Mouse (Mus musculus) MEL (cell line): ENCODE results near the gene Zbtb7b. TPM values are rescaled to one million over a fixed set of nuclear protein-coding genes. Genes with fewer than 3 reads are reported as not detected.

ENCODE experiments used
- DNase-seq: peaks from one replicate; pipeline ENCODE4 v3.0.0; 2011; ENCODE audit warnings: low read depth, low spot score
- H3K27ac ChIP-seq: 2 replicates; pipeline ENCODE4 v1.5.1; 2012; ENCODE audit warnings: low read depth, mild to moderate bottlenecking, control low read depth, low read length, moderate library complexity; ENCODE audit not compliant: control insufficient read depth
- H3K27me3 ChIP-seq, 2 experiments: fragments of 150-350 bp in 1 of 2; sonication (generic) in 1 of 2; 2 replicates each; pipeline ENCODE4 v1.6.1; 2012; ENCODE audit warnings: low read length in 2 of 2, mild to moderate bottlenecking in 2 of 2, improper control_type of control experiment in 1 of 2, moderate library complexity in 1 of 2; ENCODE audit not compliant: insufficient read depth in 2 of 2, control insufficient read depth in 1 of 2
- H3K36me3 ChIP-seq, 2 experiments: 2 replicates each; pipeline ENCODE4 v1.6.1; 2012 to 2014; ENCODE audit warnings: low read length in 2 of 2, improper control_type of control experiment in 1 of 2, inconsistent platforms in 1 of 2, mild to moderate bottlenecking in 1 of 2; ENCODE audit not compliant: insufficient read depth in 2 of 2, control insufficient read depth in 1 of 2
- H3K4me1 ChIP-seq, 2 experiments: fragments of 150-350 bp in 1 of 2; sonication (generic) in 1 of 2; 2 replicates each; pipeline ENCODE4 v1.6.1; 2012; ENCODE audit warnings: low read length in 2 of 2, improper control_type of control experiment in 1 of 2, mild to moderate bottlenecking in 1 of 2; ENCODE audit not compliant: insufficient read depth in 2 of 2, control insufficient read depth in 1 of 2
- H3K4me3 ChIP-seq, 2 experiments: fragments of 150-350 bp in 1 of 2; sonication (generic) in 1 of 2; 2 replicates each; pipeline ENCODE4 v1.5.1; 2012; ENCODE audit warnings: low read depth in 2 of 2, low read length in 2 of 2, mild to moderate bottlenecking in 2 of 2, moderate library complexity in 2 of 2, control low read depth in 1 of 2, improper control_type of control experiment in 1 of 2; ENCODE audit not compliant: control insufficient read depth in 1 of 2, insufficient read depth in 1 of 2
- H3K79me2 ChIP-seq: 2 replicates; pipeline ENCODE4 v1.6.1; 2012; ENCODE audit warnings: mild to moderate bottlenecking, low read length, moderate library complexity; ENCODE audit not compliant: control insufficient read depth, poor library complexity, insufficient read depth
- H3K9ac ChIP-seq: 2 replicates; pipeline ENCODE4 v1.6.1; 2012; ENCODE audit warnings: low read depth, mild to moderate bottlenecking, control low read depth, low read length, moderate library complexity; ENCODE audit not compliant: control insufficient read depth, poor library complexity, severe bottlenecking
- H3K9me3 ChIP-seq: fragments of 150-350 bp; sonication (generic); replicated peaks from 2 replicates; pipeline ENCODE4 v1.6.1; 2012; ENCODE audit warnings: mild to moderate bottlenecking, low read length, improper control_type of control experiment, moderate library complexity; ENCODE audit not compliant: insufficient read depth
- BHLHE40 ChIP-seq: IDR thresholded peaks from 2 replicates; pipeline ENCODE4 v1.6.1; 2012; ENCODE audit warnings: low read depth, mild to moderate bottlenecking, inconsistent platforms, low read length, improper control_type of control experiment, borderline replicate concordance
- CHD2 ChIP-seq: IDR thresholded peaks from 2 replicates; pipeline ENCODE4 v1.6.1; 2011; ENCODE audit warnings: low read length, improper control_type of control experiment
- CTCF ChIP-seq, 3 experiments: IDR thresholded peaks in 2 of 3; conservative IDR thresholded peaks in 1 of 3; 2 replicates each; pipeline ENCODE4 v1.5.1; 2011 to 2012; ENCODE audit warnings: low read length in 3 of 3, low read depth in 2 of 3, mild to moderate bottlenecking in 2 of 3, improper control_type of control experiment in 1 of 3, inconsistent platforms in 1 of 3, mixed read lengths in 1 of 3, moderate library complexity in 1 of 3; ENCODE audit not compliant: control insufficient read depth in 1 of 3, insufficient read depth in 1 of 3, poor library complexity in 1 of 3, severe bottlenecking in 1 of 3
- E2F4 ChIP-seq: IDR thresholded peaks from 2 replicates; pipeline ENCODE4 v1.6.1; 2011; ENCODE audit warnings: low read depth, low read length, improper control_type of control experiment, borderline replicate concordance
- ELF1 ChIP-seq: IDR thresholded peaks from 2 replicates; pipeline ENCODE4 v1.6.1; 2014; ENCODE audit warnings: low read depth, mild to moderate bottlenecking, inconsistent platforms, low read length, improper control_type of control experiment, moderate library complexity
- ETS1 ChIP-seq: IDR thresholded peaks from 2 replicates; pipeline ENCODE4 v1.6.1; 2012; ENCODE audit warnings: low read depth, mild to moderate bottlenecking, inconsistent platforms, low read length, improper control_type of control experiment, moderate library complexity
- GABPA ChIP-seq: IDR thresholded peaks from 2 replicates; pipeline ENCODE4 v1.6.1; 2012; ENCODE audit warnings: low read depth, mild to moderate bottlenecking, inconsistent platforms, low read length, improper control_type of control experiment, moderate library complexity
- GATA1 ChIP-seq: IDR thresholded peaks from 2 replicates; pipeline ENCODE4 v1.6.1; 2011; ENCODE audit warnings: low read depth, low read length, improper control_type of control experiment
- JUND ChIP-seq: IDR thresholded peaks from 2 replicates; pipeline ENCODE4 v1.6.1; 2011; ENCODE audit warnings: low read depth, mild to moderate bottlenecking, improper control_type of control experiment, low read length
- KAT2A ChIP-seq: conservative IDR thresholded peaks from 2 replicates; pipeline ENCODE4 v1.6.1; 2012; ENCODE audit warnings: low read depth, low read length, improper control_type of control experiment, inconsistent platforms
- MAFK ChIP-seq: IDR thresholded peaks from 2 replicates; pipeline ENCODE4 v1.6.1; 2011; ENCODE audit warnings: low read depth, mild to moderate bottlenecking, low read length, improper control_type of control experiment, borderline replicate concordance
- MAX ChIP-seq: IDR thresholded peaks from 2 replicates; pipeline ENCODE4 v1.6.1; 2011; ENCODE audit warnings: low read length, improper control_type of control experiment
- MAZ ChIP-seq: IDR thresholded peaks from 2 replicates; pipeline ENCODE4 v1.6.1; 2012; ENCODE audit warnings: low read depth, mild to moderate bottlenecking, inconsistent platforms, low read length, improper control_type of control experiment
- MEF2A ChIP-seq: IDR thresholded peaks from 2 replicates; pipeline ENCODE4 v1.6.1; 2014; ENCODE audit warnings: low read depth, mild to moderate bottlenecking, inconsistent platforms, low read length, improper control_type of control experiment; ENCODE audit not compliant: poor library complexity, insufficient replicate concordance, severe bottlenecking; ENCODE audit errors: extremely low read depth
- MXI1 ChIP-seq: IDR thresholded peaks from 2 replicates; pipeline ENCODE4 v1.6.1; 2011; ENCODE audit warnings: mild to moderate bottlenecking, low read depth, low read length, improper control_type of control experiment
- MYB ChIP-seq: IDR thresholded peaks from 2 replicates; pipeline ENCODE4 v1.6.1; 2011; ENCODE audit warnings: mild to moderate bottlenecking, low read depth, low read length, improper control_type of control experiment
- MYC ChIP-seq: IDR thresholded peaks from 2 replicates; pipeline ENCODE4 v1.6.1; 2011; ENCODE audit warnings: low read depth, mild to moderate bottlenecking, low read length, improper control_type of control experiment, moderate library complexity
- NRF1 ChIP-seq: IDR thresholded peaks from 2 replicates; pipeline ENCODE4 v1.6.1; 2014; ENCODE audit warnings: low read depth, mild to moderate bottlenecking, inconsistent platforms, low read length, improper control_type of control experiment, moderate library complexity; ENCODE audit not compliant: poor library complexity, insufficient read depth, severe bottlenecking
- POLR2AphosphoS5 ChIP-seq: IDR thresholded peaks from 2 replicates; pipeline ENCODE4 v1.6.1; 2012; ENCODE audit warnings: low read depth, borderline replicate concordance, mild to moderate bottlenecking, inconsistent platforms, low read length, moderate library complexity, mixed read lengths
- RCOR1 ChIP-seq: IDR thresholded peaks from 2 replicates; pipeline ENCODE4 v1.6.1; 2012; ENCODE audit warnings: low read depth, mild to moderate bottlenecking, inconsistent platforms, low read length, improper control_type of control experiment
- SMC3 ChIP-seq: IDR thresholded peaks from 2 replicates; pipeline ENCODE4 v1.6.1; 2011; ENCODE audit warnings: low read depth, low read length, improper control_type of control experiment
- TAL1 ChIP-seq: IDR thresholded peaks from 2 replicates; pipeline ENCODE4 v1.6.1; 2012; ENCODE audit warnings: mild to moderate bottlenecking, inconsistent platforms, low read length, moderate library complexity, mixed read lengths
- TBP ChIP-seq: IDR thresholded peaks from 2 replicates; pipeline ENCODE4 v1.8.0; 2011; ENCODE audit warnings: low read depth, low read length, improper control_type of control experiment
- TCF12 ChIP-seq: IDR thresholded peaks from 2 replicates; pipeline ENCODE4 v1.6.1; 2014; ENCODE audit warnings: low read depth, mild to moderate bottlenecking, inconsistent platforms, low read length, improper control_type of control experiment, moderate library complexity
- USF2 ChIP-seq, 2 experiments: IDR thresholded peaks; 2 replicates each; pipeline ENCODE4 v1.6.1; 2011 to 2012; ENCODE audit warnings: improper control_type of control experiment in 2 of 2, low read length in 2 of 2, borderline replicate concordance in 1 of 2, inconsistent platforms in 1 of 2, low read depth in 1 of 2, mild to moderate bottlenecking in 1 of 2; ENCODE audit not compliant: insufficient read depth in 1 of 2
- ZC3H11A ChIP-seq: IDR thresholded peaks from 2 replicates; pipeline ENCODE4 v1.6.1; 2012; ENCODE audit warnings: low read depth, mild to moderate bottlenecking, inconsistent platforms, low read length, improper control_type of control experiment
- ZMIZ1 ChIP-seq: IDR thresholded peaks from 2 replicates; pipeline ENCODE4 v1.6.1; 2012; ENCODE audit warnings: low read depth, mild to moderate bottlenecking, inconsistent platforms, low read length, improper control_type of control experiment, moderate library complexity
- polyA plus RNA-seq, 2 experiments: library from polyadenylated mRNA; stranded (reverse) in 1 of 2; unstranded in 1 of 2; fragments of >175 nt in 1 of 2; fragments of >200 nt in 1 of 2; gene quantifications; 2 replicates each; pipeline versions ENCODE4 v1.2.1 to v1.2.4; 2012; ENCODE audit warnings: low replicate concordance in 2 of 2, low read depth in 1 of 2; ENCODE audit not compliant: insufficient read length in 2 of 2, insufficient read depth in 1 of 2, missing spikeins in 1 of 2
- total RNA-seq: library from RNA; depleted of rRNA; stranded (reverse); fragments of 300-350 nt; gene quantifications from 2 replicates; pipeline ENCODE4 v1.2.3, GENCODE M21; 2012

Gene Zbtb7b
- total and polyA plus RNA-seq, 3 experiments = 8.5 to 20.1 TPM; not detected in 1

GRCm38 (mm10) chr3:89332013-89332412, 62.6 kb downstream of the Zbtb7b start:
- H3K4me3 ChIP-seq = no peak overlapping the region
- H3K36me3 ChIP-seq = peaks cover 0 to 12% of the 10 kb centered on the region in 2 experiments; a peak in 2 of 4 replicates
- no peak for DNase-seq
- peaks cover 7 to 8% of the 10 kb centered on the region in 2 experiments; a peak in 2 of 4 replicates for H3K27me3 ChIP-seq
- H3K9ac ChIP-seq = no peak overlapping the region
- no peak overlapping the region for H3K27ac ChIP-seq
- H3K9me3 ChIP-seq = no peaks in the 10 kb centered on the region
- H3K4me1 ChIP-seq = peaks cover 7 to 21% of the 10 kb centered on the region in 2 experiments
- TF ChIP-seq POLR2AphosphoS5 (no peak), CTCF (IDR thresholded peaks at IDR 0.05 in 2 of 3, conservative IDR thresholded peaks at IDR 0.05 in 1 of 3; ENCODE audit: control insufficient read depth in 1 of 3, insufficient read depth in 1 of 3, low read depth in 2 of 3, low read length in 3 of 3, poor library complexity in 1 of 3, severe bottlenecking in 1 of 3) (no peak), GATA1 (no peak), ELF1 (no peak), MXI1 (no peak), ZMIZ1 (no peak), SMC3 (no peak), MAX (no peak), E2F4 (no peak), JUND (no peak), ZC3H11A (no peak), MEF2A (no peak), USF2 (IDR thresholded peaks at IDR 0.05; ENCODE audit: borderline replicate concordance in 1 of 2, insufficient read depth in 1 of 2, low read depth in 1 of 2, low read length in 2 of 2) (no peak), MYB (no peak), MAFK (no peak), MYC (no peak), MAZ (no peak), GABPA (no peak), CHD2 (no peak), NRF1 (no peak)
- H3K79me2 ChIP-seq = no peaks in the 10 kb centered on the region

DNA sequence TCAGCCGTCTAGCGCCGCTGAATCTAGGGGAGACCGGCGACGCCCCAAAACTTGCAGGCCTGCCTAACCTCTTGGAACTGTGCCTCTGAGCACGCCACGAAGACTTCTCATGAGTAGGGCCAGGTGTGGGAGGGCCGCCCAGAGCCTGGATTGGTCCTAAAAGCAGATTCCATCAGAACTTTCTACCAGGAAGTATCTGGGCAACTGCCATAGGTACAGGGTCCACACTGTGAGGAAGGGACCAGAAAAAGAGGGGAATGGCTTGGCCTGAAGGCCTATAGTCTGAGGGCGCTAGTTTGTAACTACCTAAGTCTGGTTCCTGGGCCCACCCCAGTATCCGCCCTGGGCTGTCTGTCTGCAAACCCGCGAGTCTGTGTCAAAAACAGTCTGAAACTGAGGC, 63.0 kb downstream of the Zbtb7b start:
- peak; percentile 50 for DNase-seq
- Histone ChIP-seq H3K4me3 (no peak overlapping the region), H3K79me2 (no peaks in the 10 kb centered on the region), H3K27ac (no peak overlapping the region), H3K4me1 (peaks cover 3 to 16% of the 10 kb centered on the region in 2 experiments; a peak in 3 of 4 replicates), H3K36me3 (peaks cover 0 to 7% of the 10 kb centered on the region in 2 experiments; a peak in 2 of 4 replicates), H3K9me3 (no peaks in the 10 kb centered on the region), H3K27me3 (peaks cover 7 to 8% of the 10 kb centered on the region in 2 experiments; a peak in 2 of 4 replicates), H3K9ac (no peak overlapping the region)
- TF ChIP-seq MYB = no peak
- no peak for TF ChIP-seq KAT2A
- no peak for TF ChIP-seq POLR2AphosphoS5
- TF ChIP-seq TBP = no peak
- no peak for TF ChIP-seq GABPA
- TF ChIP-seq BHLHE40 = no peak
- TF ChIP-seq ETS1 = no peak
- no peak for TF ChIP-seq MXI1
- TF ChIP-seq MEF2A = no peak
- TF ChIP-seq TAL1 = no peak
- no peak for TF ChIP-seq TCF12
- no peak for TF ChIP-seq MYC
- TF ChIP-seq ZC3H11A = no peak
- no peak for TF ChIP-seq CTCF (IDR thresholded peaks at IDR 0.05 in 2 of 3, conservative IDR thresholded peaks at IDR 0.05 in 1 of 3; ENCODE audit: control insufficient read depth in 1 of 3, insufficient read depth in 1 of 3, low read depth in 2 of 3, low read length in 3 of 3, poor library complexity in 1 of 3, severe bottlenecking in 1 of 3)
- TF ChIP-seq RCOR1 = no peak
